Mouse (Mus musculus) kidney, adult 8-10 months (tissue): ENCODE results near the gene Gm17349.
A peak's percentile ranks its signal among the peaks of the same experiment; 100 is the strongest.

Experiments
- DNase-seq, 2 experiments: peaks; one replicate each; pipeline ENCODE4 v3.0.0; 2022

The Gm17349 gene

DNA sequence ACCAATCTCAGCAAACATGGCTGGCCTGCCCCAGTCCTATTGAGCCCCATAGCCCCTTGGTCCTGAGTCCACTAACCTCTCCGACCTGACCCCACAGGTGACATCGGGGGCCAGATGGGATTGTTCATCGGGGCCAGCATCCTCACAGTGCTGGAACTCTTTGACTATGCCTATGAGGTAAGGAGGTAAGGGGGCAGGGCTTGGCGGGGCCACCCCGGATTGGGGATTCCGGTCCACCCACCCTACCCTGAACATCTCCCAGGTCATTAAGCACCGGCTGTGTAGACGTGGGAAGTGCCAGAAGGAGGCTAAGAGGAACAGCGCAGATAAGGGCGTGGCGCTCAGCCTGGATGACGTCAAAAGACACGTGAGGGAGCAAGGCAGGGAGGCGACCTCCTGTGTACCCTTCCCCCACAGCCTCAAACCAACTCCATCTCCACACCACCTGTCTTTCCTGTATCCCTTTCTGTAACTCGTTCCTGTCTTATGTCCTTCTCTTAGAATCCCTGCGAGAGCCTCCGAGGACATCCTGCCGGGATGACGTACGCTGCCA lies 6.7 kb downstream of the Gm17349 start:
- DNase-seq = no peak

DNA sequence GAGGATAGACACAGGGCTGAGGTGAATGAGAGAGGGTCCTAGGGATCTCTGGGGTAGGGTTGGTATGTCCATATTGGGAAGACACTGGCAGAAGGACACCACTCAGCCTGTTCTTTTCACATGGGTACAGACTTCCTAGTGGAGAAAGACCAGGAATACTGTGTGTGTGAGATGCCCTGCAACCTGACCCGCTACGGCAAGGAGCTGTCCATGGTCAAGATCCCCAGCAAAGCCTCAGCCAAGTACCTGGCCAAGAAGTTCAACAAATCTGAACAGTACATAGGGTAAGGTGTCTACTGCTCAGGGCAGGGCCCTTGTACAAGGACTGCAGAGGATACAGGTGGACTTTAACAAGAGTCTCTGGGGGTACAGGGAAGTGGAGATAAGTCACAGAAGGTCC lies 8.0 kb downstream of the Gm17349 start:
- no peak for DNase-seq

DNA sequence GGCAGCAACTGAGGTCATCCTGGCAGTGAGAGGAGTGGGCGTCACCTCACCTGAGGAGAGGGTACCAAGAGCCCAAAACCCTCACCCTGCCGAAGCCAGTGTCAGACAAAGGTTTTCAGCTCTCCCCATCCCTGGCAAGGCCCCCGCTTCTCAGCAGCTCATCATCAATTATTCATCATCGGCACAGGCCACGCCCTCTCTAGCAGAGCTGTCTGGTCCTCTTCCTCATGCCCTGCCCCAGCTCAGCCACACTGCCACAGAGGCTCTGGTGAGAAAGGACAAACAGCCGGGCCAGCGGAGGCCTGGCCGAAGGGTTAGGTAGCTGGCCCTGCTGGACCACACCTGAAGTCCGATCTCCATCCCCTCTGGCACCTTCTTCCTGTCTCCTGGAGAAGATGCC lies 13.3 kb downstream of the Gm17349 start:
- no peak for DNase-seq

DNA sequence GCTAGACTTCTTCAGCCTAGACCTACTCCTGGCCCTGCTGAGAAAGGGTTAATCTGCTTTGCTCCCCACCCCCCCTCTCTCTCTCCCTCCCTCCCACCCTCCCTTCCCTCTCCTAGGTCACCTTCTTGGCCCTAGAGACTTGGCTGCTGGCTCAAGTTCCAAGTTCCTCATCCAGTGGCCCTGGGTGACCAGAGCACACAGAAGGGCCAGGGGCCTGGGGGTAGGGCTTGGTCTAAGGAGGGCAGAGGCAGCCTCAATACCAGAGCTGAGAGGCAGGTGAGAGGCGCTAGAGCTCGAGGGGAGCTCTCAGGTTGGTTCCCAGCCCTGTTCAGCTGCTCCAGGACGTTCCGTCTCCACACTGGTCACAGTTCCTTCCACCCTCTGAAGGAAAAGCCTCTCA lies 14.4 kb downstream of the Gm17349 start:
- no peak for DNase-seq

DNA sequence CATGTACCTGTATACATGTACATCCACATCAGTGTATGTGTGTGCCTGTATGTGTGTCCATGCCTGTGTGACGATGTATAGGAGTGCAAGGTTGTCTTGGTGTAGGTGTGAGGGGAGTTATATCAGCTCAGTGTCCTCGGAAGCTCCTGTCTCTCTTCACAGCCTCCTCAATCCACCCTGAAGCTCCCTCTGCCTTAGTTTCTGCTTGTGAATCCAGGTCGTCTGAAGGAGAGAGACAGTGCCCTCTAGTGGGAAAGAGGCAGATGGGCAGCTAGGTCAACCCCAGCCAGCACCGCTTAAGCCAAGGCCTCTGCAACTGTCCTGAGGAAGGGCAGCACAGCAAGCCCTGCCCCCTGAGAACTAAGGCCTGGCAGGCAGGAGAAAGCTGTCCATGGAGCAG lies 16.6 kb downstream of the Gm17349 start:
- peak in 1 of 2 experiments; percentile 60 for DNase-seq

DNA sequence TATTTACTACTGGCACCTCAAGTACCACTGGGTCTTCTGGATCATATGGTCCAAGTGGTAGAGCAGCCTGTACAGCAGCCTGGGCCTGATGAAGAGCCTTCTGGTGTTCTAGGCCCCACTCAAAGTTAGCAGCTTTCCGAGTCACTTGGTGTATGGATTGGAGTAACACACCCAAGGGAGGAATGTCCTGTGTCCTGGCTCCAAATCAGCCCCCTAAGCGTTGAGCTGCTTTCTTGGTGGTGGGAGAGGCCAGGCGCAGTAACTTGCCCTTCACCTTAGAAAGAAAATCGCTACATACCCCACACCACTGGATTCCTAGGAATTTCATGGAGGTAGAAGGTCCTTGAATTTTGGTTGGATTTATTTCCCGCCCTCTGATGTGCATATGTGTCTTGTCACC lies 21.1 kb downstream of the Gm17349 start:
- DNase-seq = no peak

DNA sequence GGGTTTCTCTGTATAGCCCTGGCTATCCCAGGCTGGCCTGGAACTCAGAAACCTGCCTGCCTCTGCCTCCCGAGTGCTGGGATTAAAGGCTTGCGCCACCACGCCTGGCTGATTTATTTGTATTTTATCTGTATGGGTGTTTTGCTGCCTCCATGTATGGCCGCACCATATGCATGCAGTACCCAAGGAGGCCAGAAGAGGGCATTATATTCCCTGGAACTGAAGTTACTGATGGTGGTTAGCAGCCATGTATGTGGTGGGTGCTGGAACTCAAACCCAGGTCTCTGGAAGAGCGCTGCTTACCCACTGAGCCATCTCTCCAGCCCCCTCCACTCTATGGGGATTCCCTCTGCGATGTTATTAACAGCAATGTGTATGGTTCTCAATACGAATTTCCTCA lies 22.4 kb downstream of the Gm17349 start:
- no peak for DNase-seq

DNA sequence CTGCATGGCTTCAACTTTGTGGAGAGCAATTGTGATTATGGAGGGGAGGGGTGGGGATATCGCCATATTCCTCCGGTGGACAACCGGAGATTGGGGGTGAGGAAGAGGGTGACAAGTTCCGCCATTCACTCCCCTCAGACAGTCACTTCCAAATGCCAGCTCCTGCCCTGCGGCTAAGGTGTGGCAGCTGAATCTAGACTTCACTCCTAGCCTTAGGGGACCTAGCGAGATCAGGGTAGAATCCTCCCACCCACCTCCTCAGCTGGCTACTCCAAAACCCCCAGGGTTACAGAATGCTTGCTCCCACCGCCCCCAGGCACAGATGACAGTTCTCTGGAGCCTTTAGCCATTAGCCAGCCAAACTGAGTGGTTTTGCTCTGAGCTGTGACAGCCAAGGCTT lies 26.3 kb downstream of the Gm17349 start:
- DNase-seq = no peak

DNA sequence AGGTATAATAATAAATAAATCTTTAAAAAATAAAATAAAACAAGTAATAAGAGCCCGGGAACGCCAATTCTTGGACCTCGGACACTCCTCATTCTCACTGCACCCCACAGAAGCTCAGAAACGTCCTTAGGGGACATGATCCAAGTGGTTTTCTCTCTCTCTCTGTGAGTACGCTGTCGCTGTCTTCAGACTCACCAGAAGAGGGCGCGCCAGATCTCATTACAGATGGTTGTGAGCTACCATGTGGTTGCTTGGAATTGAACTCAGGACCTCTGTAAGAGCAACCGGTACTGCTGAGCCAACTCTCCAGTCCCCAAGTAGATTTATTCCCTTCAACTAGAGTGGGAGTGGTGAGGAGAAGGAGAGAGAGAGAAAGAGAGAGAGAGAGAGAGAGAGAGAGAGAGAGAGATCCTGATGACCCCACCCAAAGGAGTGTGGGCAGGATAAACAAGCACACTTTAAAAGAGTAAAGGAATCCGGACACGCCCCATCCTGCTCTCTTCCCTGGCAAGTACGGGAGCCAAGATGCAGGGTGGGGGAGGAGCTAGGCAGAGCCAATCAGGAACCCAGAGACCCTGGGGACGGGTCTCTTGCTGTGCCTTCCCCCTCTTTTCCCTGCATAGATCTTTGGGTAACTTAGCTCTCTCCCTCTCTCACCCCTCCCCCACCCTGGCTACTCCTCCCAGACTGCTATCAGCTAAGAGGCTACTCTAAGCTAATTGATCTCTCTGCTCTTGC lies 27.1 kb downstream of the Gm17349 start:
- no peak for DNase-seq

DNA sequence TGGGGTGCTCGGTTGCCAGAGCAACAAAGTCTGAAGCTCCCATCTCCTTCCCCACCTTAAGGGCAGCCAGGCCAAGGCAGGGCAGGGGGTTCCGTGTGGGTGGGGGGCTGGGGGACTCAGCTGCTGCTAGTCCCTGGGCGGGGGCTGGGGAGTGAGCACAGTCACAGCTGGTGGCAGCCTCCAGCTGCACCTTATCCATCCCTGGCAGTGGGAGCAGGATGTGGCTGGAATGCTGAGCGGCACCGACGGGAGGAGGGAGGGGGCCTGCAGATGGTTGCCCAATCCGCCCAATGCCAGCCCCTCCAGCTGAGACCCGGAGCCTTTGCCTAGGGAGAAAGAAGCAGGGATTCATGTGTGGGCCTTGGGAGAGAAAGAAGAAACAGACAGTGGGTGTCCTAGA lies 28.2 kb downstream of the Gm17349 start:
- no peak for DNase-seq

DNA sequence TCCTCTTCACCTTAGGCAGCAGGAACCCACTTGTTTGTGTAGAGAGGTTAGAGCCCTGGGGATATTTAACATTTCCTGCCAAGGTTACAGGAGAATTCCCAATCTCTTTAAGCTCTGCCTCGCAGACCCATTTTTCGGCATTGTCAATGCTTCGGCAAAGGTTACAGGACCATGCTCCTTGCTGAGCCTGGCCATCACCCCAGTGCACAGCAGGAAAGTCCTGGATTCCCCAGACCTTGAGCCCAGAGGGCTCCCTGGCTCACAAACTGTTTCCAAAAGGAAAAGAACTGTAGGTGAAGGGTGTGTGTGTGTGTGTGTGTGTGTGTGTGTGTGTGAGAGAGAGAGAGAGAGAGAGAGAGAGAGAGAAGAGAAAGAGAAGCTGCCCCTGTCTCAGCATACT lies 30.4 kb downstream of the Gm17349 start:
- no peak for DNase-seq

DNA sequence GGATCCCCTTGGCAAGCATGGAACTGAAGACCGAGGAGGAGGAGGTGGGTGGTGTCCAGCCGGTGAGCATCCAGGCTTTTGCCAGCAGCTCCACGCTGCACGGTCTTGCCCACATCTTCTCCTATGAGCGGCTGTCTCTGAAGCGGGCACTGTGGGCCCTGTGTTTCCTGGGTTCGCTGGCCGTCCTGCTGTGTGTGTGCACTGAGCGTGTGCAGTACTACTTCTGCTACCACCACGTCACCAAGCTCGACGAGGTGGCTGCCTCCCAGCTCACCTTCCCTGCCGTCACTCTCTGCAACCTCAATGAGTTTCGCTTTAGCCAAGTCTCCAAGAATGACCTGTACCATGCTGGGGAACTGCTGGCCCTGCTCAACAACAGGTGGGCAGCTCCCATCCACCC lies 33.5 kb downstream of the Gm17349 start:
- no peak for DNase-seq

DNA sequence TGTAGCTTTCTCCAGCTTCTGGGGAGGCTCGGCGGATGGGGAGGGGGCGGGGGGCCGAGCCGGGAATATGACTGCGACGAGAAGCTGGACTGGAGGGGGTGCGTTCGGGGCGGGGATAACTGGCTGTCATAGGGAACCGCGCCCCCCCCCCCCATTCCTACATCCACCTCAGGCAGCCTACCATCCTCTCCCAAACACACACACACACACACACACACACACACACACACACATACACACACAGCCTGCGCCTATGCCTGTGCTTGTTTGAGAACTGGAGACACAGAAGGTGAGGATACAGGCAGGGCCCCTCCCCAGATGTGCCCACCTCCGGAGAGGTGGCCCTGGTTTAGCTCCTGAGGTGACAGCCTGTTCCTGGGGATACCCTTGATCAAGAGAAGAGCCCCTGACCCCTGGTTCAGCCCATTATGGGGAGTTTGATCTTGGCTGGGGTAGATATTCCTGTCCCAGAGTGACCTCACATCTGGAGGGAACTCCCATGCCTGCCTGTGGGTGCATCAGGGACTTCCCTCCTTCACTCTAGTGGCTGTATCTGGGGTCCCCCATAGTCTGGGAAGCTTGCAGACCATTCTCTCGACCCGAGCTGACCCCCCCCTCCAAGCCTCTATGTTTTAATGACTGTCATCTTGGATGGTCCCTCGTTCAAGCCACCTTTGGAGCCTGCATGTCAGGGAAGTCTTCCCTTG lies 34.2 kb downstream of the Gm17349 start:
- DNase-seq = no peak

DNA sequence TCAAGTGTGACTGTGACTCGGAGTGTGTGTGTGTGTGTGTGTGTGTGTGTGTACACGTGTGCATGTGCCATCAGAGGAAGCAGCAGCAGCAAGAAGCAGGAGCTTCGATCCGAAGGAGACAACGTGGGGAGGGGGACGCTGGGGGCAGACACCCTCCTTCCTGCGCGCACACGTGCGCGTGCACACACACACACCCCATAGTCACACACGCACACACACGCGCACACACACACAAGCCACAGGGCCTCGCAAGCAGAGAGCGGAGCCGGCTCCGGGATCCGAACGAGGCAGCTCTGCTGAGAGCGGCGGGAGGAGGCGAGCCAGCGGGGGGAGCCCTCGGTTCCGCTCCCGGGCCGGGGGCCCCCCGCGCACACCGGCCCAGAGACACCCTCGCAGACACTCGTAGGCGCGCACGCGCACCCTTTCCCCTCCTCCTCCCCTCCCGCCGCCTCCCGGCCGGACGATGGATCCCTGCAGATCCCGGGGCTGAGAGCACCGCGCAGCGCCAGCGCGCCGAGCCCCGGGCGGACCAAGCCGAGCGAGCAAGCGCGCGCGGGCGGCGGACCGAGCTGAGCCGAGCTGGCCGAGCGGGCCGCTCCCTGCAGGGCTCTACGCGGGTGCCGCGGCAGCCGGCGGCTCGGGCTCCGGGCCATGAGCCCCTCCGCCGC lies 35.0 kb downstream of the Gm17349 start, which contains the start of gene Asic1:
Gene Asic1, plus strand, starts transcription at position 215 of the 668 bp plus-strand sequence.
- DNase-seq = peak; percentile 35 to 40

DNA sequence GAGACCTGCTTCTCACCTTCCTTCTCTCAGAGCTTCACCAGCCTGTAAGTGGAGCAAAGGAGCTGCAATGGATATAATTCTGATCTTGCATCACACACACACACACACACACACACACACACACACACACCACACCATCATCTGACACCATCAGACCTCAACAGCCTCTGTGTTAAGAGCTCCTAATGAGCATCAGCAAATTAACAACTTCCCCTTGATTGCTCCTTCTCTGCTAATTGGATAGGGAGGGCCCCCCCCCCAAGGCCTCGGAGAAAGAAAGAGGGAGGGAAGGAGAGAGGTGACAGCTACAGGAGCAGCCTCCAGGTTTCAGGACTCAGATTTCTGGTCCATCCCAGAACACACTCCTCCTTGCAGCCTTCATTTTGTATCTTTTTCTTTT lies 35.9 kb downstream of the Gm17349 start:
- no peak for DNase-seq

DNA sequence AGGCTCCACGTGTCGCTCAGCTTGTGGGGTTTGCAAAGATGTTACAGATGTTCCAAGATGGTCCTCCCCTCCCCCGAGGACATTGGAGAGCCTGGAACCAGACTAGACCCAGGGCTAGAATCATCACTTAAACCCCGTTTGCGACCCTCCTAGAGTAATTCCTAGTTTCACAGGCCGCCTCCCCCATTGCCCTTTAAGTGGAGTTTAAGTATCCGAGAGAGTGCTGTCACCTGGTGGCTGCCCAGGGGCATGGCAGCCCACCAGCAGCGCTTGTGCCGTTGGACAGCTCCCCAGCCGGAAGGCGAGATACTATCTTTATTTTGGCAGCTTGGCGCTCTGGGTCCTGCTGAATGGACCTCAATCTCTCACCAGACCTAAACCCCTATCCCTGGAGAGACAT lies 36.4 kb downstream of the Gm17349 start:
- peak; percentile 42 to 77 for DNase-seq

DNA sequence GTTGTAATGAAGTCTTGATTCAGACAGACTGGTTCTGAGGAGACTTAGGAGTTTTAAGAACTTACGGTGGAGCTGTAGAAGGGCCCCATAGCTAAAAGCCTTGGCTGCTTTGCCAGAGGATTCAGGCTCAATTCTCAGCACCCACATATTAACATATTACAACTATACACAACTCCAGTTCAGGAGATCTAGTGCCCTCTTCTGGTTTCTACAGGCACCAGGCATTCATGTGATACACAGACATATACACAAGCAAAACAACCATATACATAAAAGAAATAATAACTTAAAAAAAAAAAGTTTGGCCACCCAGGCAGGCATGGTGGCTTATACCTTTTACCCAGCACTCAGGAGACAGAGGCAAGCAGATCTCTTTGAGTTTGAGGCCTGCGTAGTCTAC lies 37.7 kb downstream of the Gm17349 start:
- no peak for DNase-seq

DNA sequence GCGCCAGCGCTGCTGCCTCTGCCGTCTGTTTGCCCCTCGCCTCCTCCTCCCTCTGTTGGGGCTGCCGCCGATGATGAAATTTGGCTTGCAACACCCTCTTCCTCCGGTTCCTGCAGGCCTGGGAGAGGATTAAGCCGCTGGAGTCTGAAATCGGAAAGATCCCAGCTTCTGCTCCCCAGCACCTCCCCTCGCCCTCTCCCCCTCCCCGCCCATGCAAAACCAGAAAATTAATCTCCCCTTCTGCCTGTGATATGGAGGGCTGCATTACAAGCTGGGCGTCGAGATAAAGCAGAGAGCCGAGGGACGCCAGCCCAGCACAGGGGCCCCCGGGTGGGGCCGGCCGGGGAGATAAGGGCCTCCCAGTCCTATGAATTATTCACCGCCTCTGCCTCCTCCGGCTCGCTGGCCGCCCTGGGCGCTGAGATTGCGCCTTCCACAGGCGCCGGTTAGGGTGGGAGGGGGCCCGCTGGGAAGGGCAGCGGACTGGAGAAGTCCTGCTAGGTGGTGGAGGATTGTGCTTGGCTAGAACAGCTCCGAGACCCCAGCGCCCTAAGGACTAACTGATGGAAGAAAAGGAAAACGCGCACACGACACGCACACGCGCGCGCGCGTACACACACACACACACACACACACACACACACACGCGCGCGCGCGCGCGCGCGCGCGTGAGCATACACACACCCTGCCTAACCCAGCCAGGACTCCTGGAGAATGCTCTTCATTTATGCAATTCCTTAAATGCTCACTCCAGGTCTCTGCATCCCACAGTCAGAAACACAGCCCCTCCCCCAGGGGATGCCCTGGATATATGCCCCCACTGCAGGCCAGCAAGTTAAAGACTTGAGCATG lies 40.5 kb downstream of the Gm17349 start:
- DNase-seq = no peak

DNA sequence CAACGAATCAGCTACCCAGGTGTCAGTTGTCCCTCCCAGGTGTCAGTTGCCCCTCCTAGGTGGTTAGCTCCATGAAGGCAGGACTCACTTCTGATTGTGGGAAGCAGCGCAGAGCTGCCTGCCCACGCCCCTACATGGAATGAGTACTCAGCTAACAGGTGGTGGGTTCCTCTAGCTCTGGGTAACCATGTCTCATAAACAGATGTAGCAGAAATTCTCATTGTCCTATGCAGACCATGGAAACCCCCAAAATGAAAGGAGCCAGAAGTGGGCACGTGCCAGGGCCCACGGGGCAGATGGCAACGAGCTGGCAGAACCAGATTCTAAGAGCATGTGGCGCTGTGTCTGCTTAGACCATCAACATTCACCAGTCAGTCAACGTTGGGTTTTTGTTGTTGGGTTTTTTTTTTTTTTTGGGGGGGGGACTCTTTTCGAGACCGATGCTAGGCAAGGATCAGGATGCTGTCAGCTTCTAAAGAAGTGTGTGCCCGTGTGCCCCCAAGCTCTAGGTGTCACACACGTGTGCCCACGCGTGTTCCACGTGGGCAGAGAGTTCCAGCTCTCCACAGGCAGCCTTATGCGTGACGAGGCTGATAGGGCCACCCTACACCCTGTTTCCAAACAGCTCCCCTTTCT lies 41.2 kb downstream of the Gm17349 start:
- no peak for DNase-seq

DNA sequence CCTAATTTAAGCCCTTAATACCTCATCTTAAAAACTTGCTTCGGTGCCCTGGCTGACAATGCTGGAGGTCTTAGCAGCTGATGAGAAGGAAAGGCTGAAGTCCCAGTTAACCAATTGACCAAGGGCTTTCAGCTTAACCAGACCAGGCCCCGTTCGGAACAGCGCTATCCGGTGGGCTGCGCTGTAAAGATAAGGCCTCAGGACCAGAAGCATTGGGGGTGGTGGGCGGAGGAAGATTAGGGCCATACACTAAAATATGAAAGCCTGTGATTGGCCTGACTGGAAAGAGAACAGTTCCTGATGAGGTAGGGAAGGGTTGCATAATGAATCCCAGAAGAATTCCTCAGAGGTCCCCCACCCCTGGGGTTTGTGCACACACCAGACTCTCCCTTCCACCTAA lies 42.9 kb downstream of the Gm17349 start:
- no peak for DNase-seq

DNA sequence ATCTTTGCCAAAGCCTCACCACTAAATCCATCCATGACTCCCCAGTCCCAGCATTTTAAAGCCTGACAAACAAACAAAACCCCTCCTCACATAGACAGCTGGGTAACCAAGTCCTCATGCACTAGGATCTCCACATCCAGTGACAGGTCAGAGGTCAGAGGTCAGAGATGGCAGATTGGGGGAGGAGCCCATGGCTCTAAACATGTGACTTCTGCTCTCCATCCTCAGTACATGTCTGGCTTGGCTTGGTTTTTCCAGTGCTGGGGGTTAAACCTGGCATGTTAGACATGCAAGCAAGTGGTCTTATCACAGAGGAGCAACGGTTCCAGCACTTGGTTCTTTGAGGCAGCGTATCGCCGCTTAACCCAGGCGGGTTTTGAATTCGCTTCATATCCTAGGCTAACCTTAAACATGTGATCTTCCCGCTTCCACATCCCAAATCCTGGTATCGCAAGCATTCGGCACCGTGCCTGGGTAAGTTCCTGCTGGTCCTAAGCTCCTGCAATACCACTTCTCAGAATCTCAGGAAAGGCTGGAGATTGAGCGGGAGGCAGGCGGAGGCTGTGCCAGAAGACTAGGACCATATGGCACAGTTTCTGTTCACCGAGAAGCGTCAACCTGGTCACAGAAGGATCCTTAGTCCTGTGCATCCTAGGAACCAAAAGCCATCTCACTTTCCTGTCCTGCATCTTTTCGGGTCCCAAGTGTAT lies 44.0 kb downstream of the Gm17349 start:
- DNase-seq = no peak

DNA sequence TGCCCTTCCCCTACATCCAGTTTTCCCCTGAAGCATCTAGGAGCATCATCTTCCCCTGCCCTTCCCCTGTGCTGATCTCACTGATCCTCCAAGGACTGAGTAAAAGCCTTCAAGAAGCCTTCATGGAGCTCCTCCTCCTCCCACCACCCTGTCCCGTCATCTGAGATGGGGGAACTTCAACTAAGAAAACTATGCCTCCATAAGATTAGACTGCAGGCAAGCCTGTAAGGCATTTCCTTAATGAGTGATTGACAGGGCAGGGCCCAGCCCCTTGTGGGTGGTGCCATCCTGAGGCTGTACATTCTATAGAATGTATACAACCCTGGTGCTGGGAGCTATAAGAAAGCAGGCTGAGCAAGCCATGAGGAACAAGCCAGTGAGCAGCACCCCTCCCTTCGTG lies 46.9 kb downstream of the Gm17349 start:
- DNase-seq = no peak
